Mouse (Mus musculus): ENCODE measurements around the gene Olfr800. TPM values are rescaled to one million over a fixed set of nuclear protein-coding genes. Genes with fewer than 3 reads are reported as not detected.

Gene Olfr800
- total RNA-seq (2012; rRNA removed) = not detected in 2 replicates

DNA sequence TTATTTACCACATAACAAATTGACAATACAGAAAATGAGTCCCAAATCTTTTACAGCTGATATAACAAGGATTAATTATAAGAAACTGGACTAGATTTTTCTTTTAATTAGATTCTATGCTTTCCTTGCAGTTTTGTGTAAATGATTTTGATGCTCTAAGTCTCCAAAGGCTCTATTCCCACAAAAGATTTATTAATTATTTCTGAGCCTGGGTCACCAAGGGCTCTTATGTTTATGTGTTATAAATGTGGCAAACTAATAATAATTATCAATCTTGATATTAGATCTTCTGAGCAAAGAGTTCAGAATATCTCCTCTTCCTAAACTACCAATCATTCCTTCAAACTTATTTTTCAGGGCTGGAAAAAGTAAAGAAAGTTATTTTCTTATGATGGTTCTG, at the start of gene Olfr800:
TSS of gene Olfr800 (plus strand) at position 301 of the 400 bp plus-strand sequence.
- Histone ChIP-seq H3K36me3 (ENCODE audit: control insufficient read depth, insufficient read depth, low read length, poor library complexity, severe bottlenecking) (no peaks in the 10 kb centered on the region), H3K27ac (ENCODE audit: insufficient read depth, low read depth, low read length, poor library complexity, severe bottlenecking) (no peak within 1 kb of the TSS), H3K9me3 (ENCODE audit: control insufficient read depth, insufficient read depth, low read depth, low read length) (no peaks in the 10 kb centered on the region), H3K4me1 (ENCODE audit: control insufficient read depth in 2 of 2, insufficient read depth in 2 of 2, low read length in 2 of 2, poor library complexity in 1 of 2) (no peaks in the 10 kb centered on the region), H3K9ac (ENCODE audit: insufficient read depth, low read depth, low read length, poor library complexity, severe bottlenecking) (no peak within 1 kb of the TSS), H3K4me3 (ENCODE audit: insufficient read depth in 1 of 2, low read depth in 1 of 2, low read length in 2 of 2, poor library complexity in 1 of 2, severe bottlenecking in 1 of 2) (no peak within 1 kb of the TSS)
- in situ Hi-C loops (cut with MboI; ENCODE audit: low sequenced_read_pairs in 2 of 2, unreplicated experiment in 2 of 2) = no loop called here
- no peak for DNase-seq (ENCODE audit: low read depth, low spot score)
- TF ChIP-seq ZC3H11A (IDR thresholded peaks at IDR 0.05; ENCODE audit: borderline replicate concordance, low read depth, low read length) (no peak), MAFK (IDR thresholded peaks at IDR 0.05; ENCODE audit: insufficient read depth, low read depth, low read length) (no peak), CHD2 (IDR thresholded peaks at IDR 0.05; ENCODE audit: low read depth, low read length) (no peak), HCFC1 (IDR thresholded peaks at IDR 0.05; ENCODE audit: borderline replicate concordance, insufficient read depth, low read length) (no peak), ZNF384 (IDR thresholded peaks at IDR 0.05; ENCODE audit: low read depth, low read length) (no peak)

DNA sequence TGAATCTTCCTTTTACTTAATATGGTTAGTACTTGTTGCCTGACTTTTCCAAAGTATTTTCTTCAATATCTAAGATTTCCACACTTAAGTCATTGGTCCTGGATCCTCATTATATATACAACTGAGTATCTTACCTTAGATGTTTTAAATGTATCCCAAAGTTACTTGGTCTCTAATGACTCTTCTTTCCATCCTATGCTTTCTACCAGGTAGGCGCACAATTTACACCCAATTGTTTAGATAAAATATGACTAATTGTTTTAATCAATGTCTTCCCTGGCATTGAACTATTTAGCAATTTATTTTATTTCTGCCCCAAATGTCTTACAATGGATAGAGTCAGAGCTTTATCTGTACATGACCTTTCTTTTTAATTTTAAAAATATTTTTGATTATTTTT, 45.0 kb upstream of the Olfr800 start, which contains the start of gene Olfr796:
TSS of gene Olfr796 (minus strand) at position 101 of the 400 bp plus-strand sequence.
- H3K27ac ChIP-seq (ENCODE audit: insufficient read depth, low read depth, low read length, poor library complexity, severe bottlenecking) = no peak within 1 kb of the TSS
- TF ChIP-seq MAFK (IDR thresholded peaks at IDR 0.05; ENCODE audit: insufficient read depth, low read depth, low read length) = no peak
- TF ChIP-seq ZC3H11A (IDR thresholded peaks at IDR 0.05; ENCODE audit: borderline replicate concordance, low read depth, low read length) = no peak
- TF ChIP-seq ZNF384 (IDR thresholded peaks at IDR 0.05; ENCODE audit: low read depth, low read length) = no peak
- no peak for TF ChIP-seq HCFC1 (IDR thresholded peaks at IDR 0.05; ENCODE audit: borderline replicate concordance, insufficient read depth, low read length)
- TF ChIP-seq CHD2 (IDR thresholded peaks at IDR 0.05; ENCODE audit: low read depth, low read length) = no peak
- no peaks in the 10 kb centered on the region for H3K36me3 ChIP-seq (ENCODE audit: control insufficient read depth, insufficient read depth, low read length, poor library complexity, severe bottlenecking)
- H3K9me3 ChIP-seq (ENCODE audit: control insufficient read depth, insufficient read depth, low read depth, low read length) = no peaks in the 10 kb centered on the region
- no peaks in the 10 kb centered on the region for H3K4me1 ChIP-seq (ENCODE audit: control insufficient read depth in 2 of 2, insufficient read depth in 2 of 2, low read length in 2 of 2, poor library complexity in 1 of 2)
- in situ Hi-C loops (cut with MboI; ENCODE audit: low sequenced_read_pairs in 2 of 2, unreplicated experiment in 2 of 2) = no loop called here
- no peak within 1 kb of the TSS for H3K4me3 ChIP-seq (ENCODE audit: insufficient read depth in 1 of 2, low read depth in 1 of 2, low read length in 2 of 2, poor library complexity in 1 of 2, severe bottlenecking in 1 of 2)
- no peak for DNase-seq (ENCODE audit: low read depth, low spot score)
- H3K9ac ChIP-seq (ENCODE audit: insufficient read depth, low read depth, low read length, poor library complexity, severe bottlenecking) = no peak within 1 kb of the TSS

GRCm38 (mm10) chr10:129621724-129622123, 35.8 kb upstream of the Olfr800 start:
- DNase-seq (ENCODE audit: low read depth, low spot score) = peak; percentile 11
- Histone ChIP-seq H3K4me1 (ENCODE audit: control insufficient read depth in 2 of 2, insufficient read depth in 2 of 2, low read length in 2 of 2, poor library complexity in 1 of 2) (no peaks in the 10 kb centered on the region), H3K9ac (ENCODE audit: insufficient read depth, low read depth, low read length, poor library complexity, severe bottlenecking) (no peak overlapping the region), H3K4me3 (ENCODE audit: insufficient read depth in 1 of 2, low read depth in 1 of 2, low read length in 2 of 2, poor library complexity in 1 of 2, severe bottlenecking in 1 of 2) (no peak overlapping the region), H3K27ac (ENCODE audit: insufficient read depth, low read depth, low read length, poor library complexity, severe bottlenecking) (no peak overlapping the region), H3K9me3 (ENCODE audit: control insufficient read depth, insufficient read depth, low read depth, low read length) (no peaks in the 10 kb centered on the region), H3K36me3 (ENCODE audit: control insufficient read depth, insufficient read depth, low read length, poor library complexity, severe bottlenecking) (no peaks in the 10 kb centered on the region)
- TF ChIP-seq ZNF384 (IDR thresholded peaks at IDR 0.05; ENCODE audit: low read depth, low read length) (no peak), ZC3H11A (IDR thresholded peaks at IDR 0.05; ENCODE audit: borderline replicate concordance, low read depth, low read length) (no peak), CHD2 (IDR thresholded peaks at IDR 0.05; ENCODE audit: low read depth, low read length) (no peak), HCFC1 (IDR thresholded peaks at IDR 0.05; ENCODE audit: borderline replicate concordance, insufficient read depth, low read length) (no peak), MAFK (IDR thresholded peaks at IDR 0.05; ENCODE audit: insufficient read depth, low read depth, low read length) (no peak)
- in situ Hi-C loops (cut with MboI; ENCODE audit: low sequenced_read_pairs in 2 of 2, unreplicated experiment in 2 of 2) = no loop called here

GRCm38 (mm10) chr10:129623251-129623650, 34.2 kb upstream of the Olfr800 start:
- Histone ChIP-seq H3K4me1 (ENCODE audit: control insufficient read depth in 2 of 2, insufficient read depth in 2 of 2, low read length in 2 of 2, poor library complexity in 1 of 2) (no peaks in the 10 kb centered on the region), H3K36me3 (ENCODE audit: control insufficient read depth, insufficient read depth, low read length, poor library complexity, severe bottlenecking) (no peaks in the 10 kb centered on the region), H3K4me3 (ENCODE audit: insufficient read depth in 1 of 2, low read depth in 1 of 2, low read length in 2 of 2, poor library complexity in 1 of 2, severe bottlenecking in 1 of 2) (no peak overlapping the region), H3K9me3 (ENCODE audit: control insufficient read depth, insufficient read depth, low read depth, low read length) (no peaks in the 10 kb centered on the region), H3K9ac (ENCODE audit: insufficient read depth, low read depth, low read length, poor library complexity, severe bottlenecking) (no peak overlapping the region), H3K27ac (ENCODE audit: insufficient read depth, low read depth, low read length, poor library complexity, severe bottlenecking) (no peak overlapping the region)
- DNase-seq (ENCODE audit: low read depth, low spot score) = no peak
- in situ Hi-C loops (cut with MboI; ENCODE audit: low sequenced_read_pairs in 2 of 2, unreplicated experiment in 2 of 2) = no loop called here
- TF ChIP-seq CHD2 (IDR thresholded peaks at IDR 0.05; ENCODE audit: low read depth, low read length) = no peak
- no peak for TF ChIP-seq MAFK (IDR thresholded peaks at IDR 0.05; ENCODE audit: insufficient read depth, low read depth, low read length)
- TF ChIP-seq ZNF384 (IDR thresholded peaks at IDR 0.05; ENCODE audit: low read depth, low read length) = no peak
- no peak for TF ChIP-seq HCFC1 (IDR thresholded peaks at IDR 0.05; ENCODE audit: borderline replicate concordance, insufficient read depth, low read length)
- TF ChIP-seq ZC3H11A (IDR thresholded peaks at IDR 0.05; ENCODE audit: borderline replicate concordance, low read depth, low read length) = no peak

GRCm38 (mm10) chr10:129627834-129628233, 29.7 kb upstream of the Olfr800 start, which contains the start of gene Olfr798:
Gene Olfr798 (minus strand): TSS chr10:129627934.
- no peaks in the 10 kb centered on the region for H3K4me1 ChIP-seq (ENCODE audit: control insufficient read depth in 2 of 2, insufficient read depth in 2 of 2, low read length in 2 of 2, poor library complexity in 1 of 2)
- no peak for TF ChIP-seq MAFK (IDR thresholded peaks at IDR 0.05; ENCODE audit: insufficient read depth, low read depth, low read length)
- no peak for TF ChIP-seq ZNF384 (IDR thresholded peaks at IDR 0.05; ENCODE audit: low read depth, low read length)
- TF ChIP-seq HCFC1 (IDR thresholded peaks at IDR 0.05; ENCODE audit: borderline replicate concordance, insufficient read depth, low read length) = no peak
- TF ChIP-seq ZC3H11A (IDR thresholded peaks at IDR 0.05; ENCODE audit: borderline replicate concordance, low read depth, low read length) = no peak
- no peak for TF ChIP-seq CHD2 (IDR thresholded peaks at IDR 0.05; ENCODE audit: low read depth, low read length)
- H3K4me3 ChIP-seq (ENCODE audit: insufficient read depth in 1 of 2, low read depth in 1 of 2, low read length in 2 of 2, poor library complexity in 1 of 2, severe bottlenecking in 1 of 2) = no peak within 1 kb of the TSS
- H3K9ac ChIP-seq (ENCODE audit: insufficient read depth, low read depth, low read length, poor library complexity, severe bottlenecking) = no peak within 1 kb of the TSS
- no peaks in the 10 kb centered on the region for H3K9me3 ChIP-seq (ENCODE audit: control insufficient read depth, insufficient read depth, low read depth, low read length)
- no peak for DNase-seq (ENCODE audit: low read depth, low spot score)
- in situ Hi-C loops (cut with MboI; ENCODE audit: low sequenced_read_pairs in 2 of 2, unreplicated experiment in 2 of 2) = no loop called here
- no peaks in the 10 kb centered on the region for H3K36me3 ChIP-seq (ENCODE audit: control insufficient read depth, insufficient read depth, low read length, poor library complexity, severe bottlenecking)
- H3K27ac ChIP-seq (ENCODE audit: insufficient read depth, low read depth, low read length, poor library complexity, severe bottlenecking) = no peak within 1 kb of the TSS

All from ES-E14 (cell line).